8 mouse cellular contexts compared by ENCODE assay signal in genomic region chr19:7240291-7240690, GRCm38 (mm10). TPM values are rescaled to one million over a fixed set of nuclear protein-coding genes. Genes with fewer than 3 reads are reported as not detected.
A peak's percentile ranks its signal among the peaks of the same experiment; 100 is the strongest.
DNase-seq lines count a peak whose midpoint lies in the region; ATAC-seq and TF ChIP-seq lines count a peak whose summit lies in the region.

No protein-coding gene starts in this region.

- peak; percentile 13 for ATAC-seq in kidney, embryonic 16.5 days (ENCODE audit: low FRiP score, low TSS enrichment)
- no peak for ATAC-seq in forebrain, embryonic 12.5 days (ENCODE audit: low FRiP score)
- no peak for ATAC-seq in liver, embryonic 12.5 days
- 0 out of 2 replicates have a peak, but pooled peaks have one; percentile 1 for ATAC-seq in stomach, postnatal 0 days (ENCODE audit: low FRiP score, low TSS enrichment)

- H3K27me3 ChIP-seq in kidney, embryonic 16.5 days (ENCODE audit: insufficient read depth, low read length), result no peaks in the 10 kb centered on the region
- H3K27me3 ChIP-seq in forebrain, embryonic 12.5 days, result no peaks in the 10 kb centered on the region; the same call in 1 of the 2 replicates
- H3K27me3 ChIP-seq in liver, embryonic 12.5 days (replicated peaks), result 0 out of 2 replicates have a peak, but pooled peaks cover 23% of the 10 kb centered on the region
- no peaks in the 10 kb centered on the region for H3K27me3 ChIP-seq in stomach, postnatal 0 days (ENCODE audit: control insufficient read depth, insufficient read depth, low read length)

- no peak for TF ChIP-seq CTCF in stomach, postnatal 0 days (IDR thresholded peaks at IDR 0.05; ENCODE audit: low read depth)

- H3K4me3 ChIP-seq in kidney, embryonic 16.5 days (ENCODE audit: low read length), result peak overlapping the region; percentile 76
- peak overlapping the region; percentile 66 for H3K4me3 ChIP-seq in forebrain, embryonic 12.5 days (replicated peaks)
- peak overlapping the region; percentile 82 for H3K4me3 ChIP-seq in liver, embryonic 12.5 days
- H3K4me3 ChIP-seq in stomach, postnatal 0 days (ENCODE audit: low read depth, low read length), result peak overlapping the region; percentile 74

- no peaks in the 10 kb centered on the region for H3K9me3 ChIP-seq in kidney, embryonic 16.5 days (ENCODE audit: low read length)
- H3K9me3 ChIP-seq in forebrain, embryonic 12.5 days, result no peaks in the 10 kb centered on the region
- H3K9me3 ChIP-seq in liver, embryonic 12.5 days (replicated peaks), result no peaks in the 10 kb centered on the region
- no peaks in the 10 kb centered on the region for H3K9me3 ChIP-seq in stomach, postnatal 0 days (ENCODE audit: control insufficient read depth, low read length)

- 0 out of 2 replicates have a peak, but pooled peaks cover 7% of the 10 kb centered on the region for H3K36me3 ChIP-seq in kidney, embryonic 16.5 days (ENCODE audit: insufficient read depth, low read length)
- peaks cover 13% of the 10 kb centered on the region; the same call in 1 of the 2 replicates for H3K36me3 ChIP-seq in forebrain, embryonic 12.5 days (replicated peaks)
- peaks cover 35% of the 10 kb centered on the region for H3K36me3 ChIP-seq in liver, embryonic 12.5 days
- H3K36me3 ChIP-seq in stomach, postnatal 0 days (ENCODE audit: control insufficient read depth, insufficient read depth, low read length), result no peaks in the 10 kb centered on the region

- no peak for DNase-seq in kidney, postnatal 36 days
- peak; percentile 39 for DNase-seq in R1 (ENCODE audit: low read depth, low spot score)
- DNase-seq in stomach, postnatal 0 days (ENCODE audit: low spot score), result no peak
- DNase-seq in retina, postnatal 1 day, result no peak
- DNase-seq in urinary bladder, adult 18-20 months (ENCODE audit: low spot score in 2 of 2), result no peak

- TF ChIP-seq EP300 in stomach, postnatal 0 days (optimal IDR thresholded peaks at IDR 0.05), result no peak

- 1% methylated on average over 13 of the region's 13 CpGs for WGBS in kidney, embryonic 16.5 days
- 4% methylated on average over 13 of the region's 13 CpGs for WGBS in forebrain, embryonic 12.5 days
- WGBS in liver, embryonic 12.5 days (ENCODE audit: insufficient replicate concordance), result 1% methylated on average over 13 of the region's 13 CpGs
- under 1% methylated on average over 13 of the region's 13 CpGs for WGBS in stomach, postnatal 0 days

- peak overlapping the region; percentile 88 for H3K27ac ChIP-seq in kidney, embryonic 16.5 days (ENCODE audit: low read length)
- peak overlapping the region; percentile 87 for H3K27ac ChIP-seq in forebrain, embryonic 12.5 days
- peak overlapping the region; percentile 87 for H3K27ac ChIP-seq in liver, embryonic 12.5 days
- peak overlapping the region; percentile 82; the same call in 1 of the 2 replicates for H3K27ac ChIP-seq in stomach, postnatal 0 days (replicated peaks)

- peaks cover 24% of the 10 kb centered on the region for H3K4me1 ChIP-seq in kidney, embryonic 16.5 days (ENCODE audit: insufficient read depth, low read length)
- H3K4me1 ChIP-seq in forebrain, embryonic 12.5 days, result peaks cover 32% of the 10 kb centered on the region
- H3K4me1 ChIP-seq in liver, embryonic 12.5 days, result peaks cover 44% of the 10 kb centered on the region
- peaks cover 5% of the 10 kb centered on the region for H3K4me1 ChIP-seq in stomach, postnatal 0 days (replicated peaks; ENCODE audit: control insufficient read depth, insufficient read depth)

- H3K4me2 ChIP-seq in kidney, embryonic 16.5 days (replicated peaks; ENCODE audit: low read depth, low read length), result peak overlapping the region; percentile 73
- peak overlapping the region; percentile 99 for H3K4me2 ChIP-seq in forebrain, embryonic 12.5 days
- H3K4me2 ChIP-seq in liver, embryonic 12.5 days, result peak overlapping the region; percentile 95
- peak overlapping the region; percentile 97 for H3K4me2 ChIP-seq in stomach, postnatal 0 days (replicated peaks; ENCODE audit: low read depth)

- peak overlapping the region; percentile 81 for H3K9ac ChIP-seq in kidney, embryonic 16.5 days (replicated peaks; ENCODE audit: low read length)
- peak overlapping the region; percentile 83 for H3K9ac ChIP-seq in forebrain, embryonic 12.5 days
- peak overlapping the region; percentile 89 for H3K9ac ChIP-seq in liver, embryonic 12.5 days
- H3K9ac ChIP-seq in stomach, postnatal 0 days (ENCODE audit: low read length), result peak overlapping the region; percentile 78

RNA-seq across cellular contexts. Expression of gene Naa40, which starts 0.7 kb away (rescaled TPM):
- 81.4 and 88.0 TPM in 2 replicates for polyA plus RNA-seq in kidney, embryonic 16.5 days (2015; fragmentation: Nextera tagmentation; extraction: Ambion mirVana)
- polyA plus RNA-seq in forebrain, embryonic 12.5 days (2016; fragmentation: Nextera tagmentation; extraction: Ambion mirVana), result 90.0 and 92.2 TPM in 2 replicates
- polyA plus RNA-seq in liver, embryonic 12.5 days (2016; fragmentation: Nextera tagmentation; extraction: Ambion mirVana), result 42.0 and 44.8 TPM in 2 replicates
- 20.1 and 20.5 TPM in 2 replicates for polyA plus RNA-seq in stomach, postnatal 0 days (2015; fragmentation: Nextera tagmentation; extraction: Ambion mirVana)

RNA-seq across cellular contexts. Expression of gene Cox8a, which starts 22.9 kb away (rescaled TPM):
- polyA plus RNA-seq in kidney, embryonic 16.5 days (2015; fragmentation: Nextera tagmentation; extraction: Ambion mirVana), result 1,116 and 1,175 TPM in 2 replicates
- 781 and 789 TPM in 2 replicates for polyA plus RNA-seq in forebrain, embryonic 12.5 days (2016; fragmentation: Nextera tagmentation; extraction: Ambion mirVana)
- 915 and 936 TPM in 2 replicates for polyA plus RNA-seq in liver, embryonic 12.5 days (2016; fragmentation: Nextera tagmentation; extraction: Ambion mirVana)
- polyA plus RNA-seq in stomach, postnatal 0 days (2015; fragmentation: Nextera tagmentation; extraction: Ambion mirVana), result 1,651 and 1,766 TPM in 2 replicates

RNA-seq across cellular contexts. Expression of gene Rcor2, which starts 26.8 kb away (rescaled TPM):
- 8.7 and 10.8 TPM in 2 replicates for polyA plus RNA-seq in kidney, embryonic 16.5 days (2015; fragmentation: Nextera tagmentation; extraction: Ambion mirVana)
- polyA plus RNA-seq in forebrain, embryonic 12.5 days (2016; fragmentation: Nextera tagmentation; extraction: Ambion mirVana), result 88.6 and 89.4 TPM in 2 replicates
- polyA plus RNA-seq in liver, embryonic 12.5 days (2016; fragmentation: Nextera tagmentation; extraction: Ambion mirVana), result 4.0 and 5.1 TPM in 2 replicates
- polyA plus RNA-seq in stomach, postnatal 0 days (2015; fragmentation: Nextera tagmentation; extraction: Ambion mirVana), result 2.2 and 2.4 TPM in 2 replicates

RNA-seq across cellular contexts. Expression of gene Otub1, which starts 34.2 kb away (rescaled TPM):
- 231 and 241 TPM in 2 replicates for polyA plus RNA-seq in kidney, embryonic 16.5 days (2015; fragmentation: Nextera tagmentation; extraction: Ambion mirVana)
- polyA plus RNA-seq in forebrain, embryonic 12.5 days (2016; fragmentation: Nextera tagmentation; extraction: Ambion mirVana), result 220 and 238 TPM in 2 replicates
- polyA plus RNA-seq in liver, embryonic 12.5 days (2016; fragmentation: Nextera tagmentation; extraction: Ambion mirVana), result 85.0 and 85.2 TPM in 2 replicates
- polyA plus RNA-seq in stomach, postnatal 0 days (2015; fragmentation: Nextera tagmentation; extraction: Ambion mirVana), result 121 and 126 TPM in 2 replicates

Comparison
In these comparisons a context has a peak if more than half of its experiments do, and no peak if none do; other contexts are left out.
1. ATAC-seq: peak in kidney, embryonic 16.5 days (single experiment) and stomach, postnatal 0 days (single experiment); none in forebrain, embryonic 12.5 days (single experiment) and liver, embryonic 12.5 days (single experiment).
2. Peak in every context shown above with its lines, with median percentiles within 50 percentile points of each other: H3K27ac ChIP-seq, H3K4me2 ChIP-seq, H3K4me3 ChIP-seq and H3K9ac ChIP-seq.